Mouse (Mus musculus) liver, postnatal 0 days (tissue): Measurements from ENCODE around the gene Adarb2.

ENCODE experiments used
- CTCF ChIP-seq: sonication (generic); IDR thresholded peaks from 2 replicates; pipeline ENCODE4 v1.5.1; 2016; ENCODE audit warnings: antibody characterized with exemption, low read depth
- EP300 ChIP-seq: IDR thresholded peaks from 2 replicates; pipeline ENCODE4 v1.6.1; 2016; ENCODE audit warnings: antibody characterized with exemption, low read depth, mild to moderate bottlenecking

- TF ChIP-seq EP300: no peak
- no peak for TF ChIP-seq CTCF
Observed at GRCm38 (mm10) chr13:8587447-8587846, 384.8 kb downstream of the Adarb2 start.
